Mouse (Mus musculus) heart, adult 8-10 months (tissue): ENCODE measurements at regions not wholly inside any gene's neighbourhood (a gene's known extent, or its start where the extent isn't known, plus 50 kb on each side); places are given as distances from the start of the nearest gene placed in this dataset.

ENCODE experiments used
- DNase-seq: peaks from one replicate; pipeline ENCODE4 v3.0.0; 2022; ENCODE audit warnings: low spot score

- no peak for DNase-seq
Measured at GRCm38 (mm10) chr10:37322809-37323208, 184.1 kb upstream of the Marcks start.

GRCm38 (mm10) chr10:37322310-37322709 lies 183.6 kb upstream of the Marcks start:
- DNase-seq = no peak

GRCm38 (mm10) chr10:37321171-37321570 lies 182.5 kb upstream of the Marcks start:
- DNase-seq = no peak

GRCm38 (mm10) chr10:37319746-37320430 lies 181.2 kb upstream of the Marcks start:
- DNase-seq = no peak

- no peak for DNase-seq
Measured at GRCm38 (mm10) chr10:37316701-37317100, 178.0 kb upstream of the Marcks start.

- no peak for DNase-seq
Measured at GRCm38 (mm10) chr10:37315804-37316203, 177.1 kb upstream of the Marcks start.

GRCm38 (mm10) chr10:37314746-37315430 lies 176.2 kb upstream of the Marcks start:
- no peak for DNase-seq

- no peak for DNase-seq
Measured at GRCm38 (mm10) chr10:37313461-37313860, 174.7 kb upstream of the Marcks start.

- peak; percentile 45 for DNase-seq
Measured at GRCm38 (mm10) chr10:37310266-37310945, 171.7 kb upstream of the Marcks start.

- no peak for DNase-seq
Measured at GRCm38 (mm10) chr10:37304656-37305055, 165.9 kb upstream of the Marcks start.

- no peak for DNase-seq
Measured at GRCm38 (mm10) chr10:37300181-37300889, 161.6 kb upstream of the Marcks start.

GRCm38 (mm10) chr10:37298689-37299421 lies 160.1 kb upstream of the Marcks start:
- no peak for DNase-seq

- no peak for DNase-seq
Measured at GRCm38 (mm10) chr10:37294231-37294630, 155.5 kb upstream of the Marcks start.

- DNase-seq = no peak
Measured at GRCm38 (mm10) chr10:37293292-37293691, 154.6 kb upstream of the Marcks start.

GRCm38 (mm10) chr10:37291639-37292495 lies 153.1 kb upstream of the Marcks start:
- no peak for DNase-seq

- peak; percentile 6 for DNase-seq
Measured at GRCm38 (mm10) chr10:37289964-37290704, 151.4 kb upstream of the Marcks start.

- no peak for DNase-seq
Measured at GRCm38 (mm10) chr10:37286305-37286704, 147.6 kb upstream of the Marcks start.

- DNase-seq = peak; percentile 11
Measured at GRCm38 (mm10) chr10:37282951-37283350, 144.2 kb upstream of the Marcks start.

GRCm38 (mm10) chr10:37280823-37281222 lies 142.1 kb upstream of the Marcks start:
- no peak for DNase-seq
